Mouse (Mus musculus) yolk sac, embryonic 10.5 days (tissue): ENCODE measurements around the gene Arid2.
"Not testable (repeated sequence)": the region's sequence is repeated elsewhere in the genome, so short reads cannot be mapped to it uniquely, and the experiment has no call there.

ENCODE experiments used
- DNase-seq: peaks from one replicate; pipeline ENCODE4 v3.0.0-alpha.2; 2017; ENCODE audit warnings: low spot score

Arid2 gene

DNA sequence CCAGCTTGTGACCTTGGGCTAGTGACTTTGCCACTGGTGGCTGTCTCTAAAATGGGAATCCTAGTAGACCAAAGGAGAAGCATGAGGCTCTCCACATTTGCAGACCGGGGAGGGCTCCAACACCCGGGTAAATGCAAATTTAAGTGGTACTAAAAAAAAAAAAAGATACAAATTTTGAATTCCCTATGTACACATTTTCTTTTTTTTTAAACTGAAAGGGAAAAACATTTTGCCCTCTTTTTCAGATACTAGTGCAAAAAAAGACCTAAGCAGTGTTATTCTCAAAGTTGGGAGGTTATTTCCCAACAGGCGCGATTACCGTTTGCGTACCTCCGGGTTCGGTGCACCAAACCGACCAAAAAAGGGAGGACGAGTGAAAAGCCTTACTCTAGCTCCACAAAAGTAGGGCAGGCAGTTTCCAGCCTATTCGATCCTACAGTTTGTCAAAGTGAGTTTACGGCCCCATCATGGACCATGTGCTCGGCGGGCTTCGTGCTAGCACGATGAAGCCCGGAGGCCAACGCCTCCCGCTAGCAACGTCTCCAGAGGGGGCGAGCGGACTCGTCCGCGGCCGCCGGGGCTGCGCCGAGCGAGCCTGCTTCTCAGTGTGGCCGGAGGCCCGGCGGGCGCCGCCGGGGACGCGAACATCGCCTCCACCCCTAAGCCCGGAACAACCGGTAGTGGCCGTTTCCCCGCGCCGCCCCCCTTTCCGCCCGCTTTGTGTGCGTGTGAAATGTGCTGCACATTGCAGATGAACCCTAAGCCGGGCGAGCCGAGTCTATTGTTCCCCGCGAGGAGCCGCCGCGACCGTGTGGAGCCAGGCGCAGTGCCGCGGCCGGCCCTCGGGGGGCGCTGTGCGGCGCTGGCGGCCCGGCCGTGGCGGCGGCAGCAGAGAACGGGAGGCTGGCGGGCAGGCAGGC is 1.0 kb upstream of the Arid2 start:
- DNase-seq: peak; percentile 92

GRCm38 (mm10) chr15:96286935-96287292 is 404 bp upstream of the Arid2 start:
- DNase-seq: no peak

- DNase-seq: peak; percentile 71
Measured at GRCm38 (mm10) chr15:96287976-96288835, 888 bp downstream of the Arid2 start.

GRCm38 (mm10) chr15:96288836-96289390 is 1.6 kb downstream of the Arid2 start:
- no peak for DNase-seq

GRCm38 (mm10) chr15:96290001-96290400 is 2.7 kb downstream of the Arid2 start:
- no peak for DNase-seq

DNA sequence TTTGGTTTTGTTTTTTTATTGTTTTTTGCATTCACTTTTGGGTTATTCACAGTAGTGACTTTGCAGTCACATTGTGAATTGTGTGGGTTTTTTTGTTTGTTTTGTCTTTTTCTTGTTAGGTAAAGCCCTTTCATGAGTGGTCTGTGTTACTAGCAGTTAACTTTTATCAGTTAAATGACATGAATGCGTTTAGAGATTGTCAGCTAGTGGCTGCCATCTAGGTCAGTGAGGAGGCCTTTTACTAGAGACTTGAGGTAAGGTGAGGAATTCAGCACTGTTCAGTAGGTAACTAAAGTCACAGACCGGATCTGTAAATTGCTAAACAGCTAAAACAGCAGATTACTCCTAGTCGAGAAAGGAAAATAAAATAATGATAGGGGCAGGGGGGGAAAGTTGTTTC is 6.1 kb downstream of the Arid2 start:
- no peak for DNase-seq

GRCm38 (mm10) chr15:96297078-96297590 is 9.8 kb downstream of the Arid2 start:
- no peak for DNase-seq

GRCm38 (mm10) chr15:96297623-96298188 is 10.4 kb downstream of the Arid2 start:
- no peak for DNase-seq

- no peak for DNase-seq
Measured at GRCm38 (mm10) chr15:96309310-96309709, 22.0 kb downstream of the Arid2 start.

DNA sequence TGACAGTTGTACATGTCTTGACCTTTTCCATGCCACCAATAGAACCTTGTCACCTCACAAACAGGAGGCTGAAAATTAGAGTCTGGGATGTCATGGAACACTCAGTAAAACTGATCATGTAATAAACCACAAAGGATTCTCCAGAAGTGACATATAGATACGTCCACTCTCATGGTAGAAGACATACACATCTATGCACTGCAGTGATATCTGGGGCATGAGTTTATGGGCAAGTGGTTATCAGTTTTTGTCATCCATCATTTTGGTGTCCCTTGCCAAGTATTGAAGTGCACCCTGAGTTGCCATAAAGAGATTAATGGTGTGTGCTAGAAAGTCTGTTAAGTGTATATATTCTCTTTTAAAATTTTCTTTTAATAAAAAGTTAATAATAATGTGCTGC is 25.6 kb downstream of the Arid2 start:
- DNase-seq: no peak

- no peak for DNase-seq
Measured at GRCm38 (mm10) chr15:96315664-96316063, 28.3 kb downstream of the Arid2 start.

- no peak for DNase-seq
Measured at GRCm38 (mm10) chr15:96319335-96319734, 32.0 kb downstream of the Arid2 start.

- peak; percentile 47 for DNase-seq
Measured at GRCm38 (mm10) chr15:96325726-96326328, 38.5 kb downstream of the Arid2 start.

DNA sequence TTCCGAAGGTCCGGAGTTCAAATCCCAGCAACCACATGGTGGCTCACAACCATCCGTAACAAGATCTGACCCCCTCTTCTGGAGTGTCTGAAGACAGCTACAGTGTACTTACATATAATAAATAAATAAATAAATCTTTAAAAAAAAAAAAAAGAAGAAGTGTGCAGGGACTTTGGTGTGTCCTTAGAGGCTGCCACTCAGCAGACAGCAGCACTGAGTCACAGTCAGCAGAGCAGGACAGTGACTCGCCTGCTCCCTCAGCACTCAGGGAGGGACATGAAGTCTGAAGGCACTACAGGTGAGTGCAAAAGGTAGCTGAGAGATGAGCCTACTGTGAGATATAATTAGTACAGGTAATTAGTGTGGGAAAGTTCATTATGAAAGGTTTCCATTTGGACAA is 41.4 kb downstream of the Arid2 start:
- not testable (repeated sequence) for DNase-seq

DNA sequence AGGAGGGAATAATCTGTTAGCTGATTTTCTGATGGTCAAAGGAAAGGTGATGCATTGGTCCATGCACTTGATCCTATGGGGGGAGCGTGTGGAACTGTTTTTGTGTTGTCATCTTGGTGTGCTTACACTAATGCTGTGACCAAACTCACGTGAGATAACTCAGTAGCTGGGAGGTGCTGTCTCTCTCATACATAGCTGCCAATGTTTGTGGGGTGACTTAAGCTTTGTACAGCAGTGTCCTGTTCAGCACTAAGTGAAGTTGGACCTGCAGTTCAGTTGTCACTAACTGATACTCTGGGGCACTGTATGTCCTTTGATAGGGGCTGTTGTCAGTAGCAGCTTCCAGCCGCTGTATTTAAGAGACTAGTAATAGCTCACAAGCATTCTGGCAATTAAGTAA is 43.2 kb downstream of the Arid2 start:
- DNase-seq: no peak

DNA sequence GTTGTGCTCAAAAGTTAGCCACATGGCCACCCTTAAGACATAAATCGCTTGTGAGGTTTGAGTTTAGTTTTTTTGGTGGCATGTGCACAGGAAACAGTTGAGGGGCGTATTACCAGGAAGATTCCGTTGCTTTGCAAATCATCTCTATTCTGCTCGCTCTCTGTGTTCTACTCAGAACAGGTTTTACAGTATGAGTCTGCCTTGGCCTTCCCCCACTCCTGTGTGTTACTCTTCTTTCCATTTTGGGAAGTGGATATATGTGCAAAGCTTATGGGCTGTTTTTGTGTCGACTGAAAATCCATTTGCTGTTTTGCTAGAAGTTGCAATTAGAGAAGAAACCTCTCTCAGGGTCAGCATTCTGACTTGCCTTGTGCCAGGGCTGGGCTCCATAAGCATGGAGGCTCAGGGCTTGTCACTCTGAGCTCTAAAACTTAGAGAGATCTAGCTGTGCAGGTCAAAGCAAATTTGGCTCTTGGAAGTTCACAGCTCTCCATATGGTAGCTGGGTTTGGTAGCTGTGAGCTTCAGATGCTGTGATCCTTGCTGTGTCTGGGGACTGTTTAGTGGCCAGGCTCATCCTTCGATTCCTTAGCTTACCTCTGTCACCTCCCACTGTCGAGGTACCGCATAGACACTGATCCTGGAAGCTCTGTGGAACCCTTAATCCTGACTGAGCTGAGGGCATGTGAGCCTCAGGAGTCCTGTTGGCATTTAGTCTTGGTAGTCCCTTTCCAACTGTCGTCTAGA is 45.3 kb downstream of the Arid2 start:
- no peak for DNase-seq

- no peak for DNase-seq
Measured at GRCm38 (mm10) chr15:96333350-96333749, 46.0 kb downstream of the Arid2 start.

GRCm38 (mm10) chr15:96340924-96341323 is 53.6 kb downstream of the Arid2 start:
- no peak for DNase-seq

DNA sequence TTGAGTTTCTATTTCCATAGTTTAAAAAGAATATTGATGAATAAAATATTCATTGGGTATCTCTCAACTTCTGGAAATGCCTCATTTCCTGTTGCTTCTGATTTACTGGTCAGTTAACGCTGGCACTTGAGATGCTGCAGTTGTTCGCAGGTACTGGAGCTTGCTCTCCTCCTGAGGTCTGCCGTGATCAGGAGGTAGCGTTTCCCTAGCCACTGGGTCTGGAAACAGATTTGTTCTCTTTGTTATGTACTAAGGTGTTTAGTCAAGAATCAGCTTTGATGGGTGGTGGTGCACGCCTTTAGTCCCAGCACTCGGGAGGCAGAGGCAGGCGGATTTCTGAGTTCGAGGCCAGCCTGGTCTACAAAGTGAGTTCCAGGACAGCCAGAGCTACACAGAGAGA is 54.8 kb downstream of the Arid2 start:
- no peak for DNase-seq

- DNase-seq: no peak
Measured at GRCm38 (mm10) chr15:96342871-96343270, 55.6 kb downstream of the Arid2 start.
